Mouse (Mus musculus) liver, postnatal 0 days (tissue): ENCODE measurements at regions not wholly inside any gene's neighbourhood (a gene's known extent, or its start where the extent isn't known, plus 50 kb on each side); places are given as distances from the start of the nearest gene placed in this dataset.

Source experiments
- CTCF ChIP-seq: sonication (generic); IDR thresholded peaks from 2 replicates; pipeline ENCODE4 v1.5.1; 2016; ENCODE audit warnings: antibody characterized with exemption, low read depth
- EP300 ChIP-seq: IDR thresholded peaks from 2 replicates; pipeline ENCODE4 v1.6.1; 2016; ENCODE audit warnings: antibody characterized with exemption, low read depth, mild to moderate bottlenecking

GRCm38 (mm10) chr1:185083191-185083590 lies 83.8 kb upstream of the Mark1 start:
- TF ChIP-seq CTCF, result no peak
- TF ChIP-seq EP300, result no peak
